16 mouse cellular contexts compared by ENCODE assay signal in the genomic region with DNA sequence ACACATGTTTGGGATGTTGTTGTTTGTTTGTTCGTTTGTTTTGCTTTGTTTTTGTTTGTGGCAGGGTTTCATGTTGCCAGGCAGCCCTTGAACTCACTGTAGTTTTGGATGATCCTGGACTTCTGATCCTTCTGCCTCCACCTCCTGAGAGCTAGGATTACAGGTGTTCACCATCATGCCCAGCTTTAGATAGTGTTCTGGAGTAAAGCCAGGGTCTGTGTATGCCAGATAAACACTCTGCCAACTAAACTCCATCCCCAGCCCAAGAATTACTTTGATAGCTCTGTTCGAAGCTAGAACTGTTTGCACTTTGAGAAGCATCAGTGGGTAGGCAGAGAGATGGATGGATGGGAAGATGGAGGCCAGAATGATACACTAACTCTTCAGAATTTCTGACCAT.
A peak's percentile ranks its signal among the peaks of the same experiment; 100 is the strongest.
DNase-seq lines count a peak whose midpoint lies in the region; ATAC-seq lines count a peak whose summit lies in the region.
"Had no signal": no experiment of that assay in that cellular context is flagged by ENCODE, and none has a peak within 500 bp of the region (broad histone marks: within the 10 kb centered on the region; RNA-seq: fewer than 3 reads in every experiment).

No protein-coding gene starts in this region.

- no peak for ATAC-seq in heart, embryonic 13.5 days (ENCODE audit: extremely low read depth, insufficient number of reproducible peaks, low FRiP score, low TSS enrichment)
- peak; percentile 20; the same call in 1 of the 2 replicates for ATAC-seq in hindbrain, embryonic 16.5 days
- no peak for ATAC-seq in hindbrain, embryonic 11.5 days (ENCODE audit: low FRiP score)
- ATAC-seq in neural tube, embryonic 13.5 days (ENCODE audit: low read depth): no peak
- ATAC-seq in megakaryocyte progenitor cell, adult 5-6 weeks (replicated peaks; ENCODE audit: poor library complexity): peak; percentile 11; the same call in 1 of the 2 replicates
- ATAC-seq: intestine, postnatal 0 days; midbrain, embryonic 15.5 days had no signal

- no peak for DNase-seq in heart, postnatal 14 days
- no peak for DNase-seq in hindbrain, embryonic 11.5 days (ENCODE audit: low spot score)
- DNase-seq in neural tube, embryonic 10.5 days (ENCODE audit: extremely low spot score, low spot score): no peak
- DNase-seq in testis, postnatal 10 days (ENCODE audit: low spot score): no peak
- DNase-seq: B cell, adult 2 months; cerebellum, adult 9-10 months; embryo, embryonic 11 days; lung, adult 2 months had no signal

- peak overlapping the region; percentile 39; the same call in 1 of the 2 replicates for H3K27ac ChIP-seq in heart, embryonic 13.5 days (replicated peaks)
- no peak overlapping the region for H3K27ac ChIP-seq in hindbrain, embryonic 16.5 days (ENCODE audit: low read depth, low read length)
- no peak overlapping the region for H3K27ac ChIP-seq in hindbrain, embryonic 11.5 days (ENCODE audit: low read depth, low read length)
- H3K27ac ChIP-seq in neural tube, embryonic 13.5 days (replicated peaks): peak overlapping the region; percentile 38
- H3K27ac ChIP-seq: embryonic facial prominence, embryonic 12.5 days; liver, embryonic 14.5 days; midbrain, embryonic 15.5 days had no signal

- no peak overlapping the region for H3K4me3 ChIP-seq in heart, embryonic 13.5 days
- no peak overlapping the region for H3K4me3 ChIP-seq in hindbrain, embryonic 16.5 days (ENCODE audit: low read length)
- no peak overlapping the region for H3K4me3 ChIP-seq in hindbrain, embryonic 11.5 days (ENCODE audit: low read depth, low read length)
- no peak overlapping the region for H3K4me3 ChIP-seq in neural tube, embryonic 13.5 days
- H3K4me3 ChIP-seq: embryonic facial prominence, embryonic 12.5 days; midbrain, embryonic 15.5 days had no signal

- 27% methylated on average over 2 of the region's 2 CpGs for WGBS in heart, embryonic 13.5 days
- 69% methylated on average over 2 of the region's 2 CpGs for WGBS in hindbrain, embryonic 16.5 days
- 80% methylated on average over 2 of the region's 2 CpGs for WGBS in hindbrain, embryonic 11.5 days
- 77% methylated on average over 2 of the region's 2 CpGs for WGBS in neural tube, embryonic 13.5 days

- peaks cover 19% of the 10 kb centered on the region for H3K4me1 ChIP-seq in heart, embryonic 13.5 days
- no peaks in the 10 kb centered on the region for H3K4me1 ChIP-seq in hindbrain, embryonic 16.5 days (ENCODE audit: control insufficient read depth, insufficient read depth, low read depth, low read length)
- no peaks in the 10 kb centered on the region for H3K4me1 ChIP-seq in hindbrain, embryonic 11.5 days (replicated peaks; ENCODE audit: control insufficient read depth, insufficient read depth, low read length)
- H3K4me1 ChIP-seq in neural tube, embryonic 13.5 days (replicated peaks): peaks cover 8% of the 10 kb centered on the region
- H3K4me1 ChIP-seq: embryonic facial prominence, embryonic 12.5 days; midbrain, embryonic 15.5 days had no signal

- H3K4me2 ChIP-seq in heart, embryonic 13.5 days: 0 out of 2 replicates have a peak overlapping the region, but pooled peaks have one; percentile 11
- no peak overlapping the region for H3K4me2 ChIP-seq in hindbrain, embryonic 16.5 days (ENCODE audit: low read length)
- no peak overlapping the region for H3K4me2 ChIP-seq in hindbrain, embryonic 11.5 days (replicated peaks; ENCODE audit: low read depth, low read length)
- no peak overlapping the region for H3K4me2 ChIP-seq in neural tube, embryonic 13.5 days
- H3K4me2 ChIP-seq: embryonic facial prominence, embryonic 12.5 days; midbrain, embryonic 15.5 days had no signal

- H3K36me3 ChIP-seq in heart, embryonic 13.5 days: no peaks in the 10 kb centered on the region
- no peaks in the 10 kb centered on the region for H3K36me3 ChIP-seq in hindbrain, embryonic 16.5 days (ENCODE audit: control insufficient read depth, insufficient read depth, low read length)
- H3K36me3 ChIP-seq in hindbrain, embryonic 11.5 days (ENCODE audit: control insufficient read depth, insufficient read depth, low read length): no peaks in the 10 kb centered on the region
- no peaks in the 10 kb centered on the region for H3K36me3 ChIP-seq in neural tube, embryonic 13.5 days
- H3K36me3 ChIP-seq: embryonic facial prominence, embryonic 12.5 days; midbrain, embryonic 15.5 days had no signal

- H3K9me3 ChIP-seq in heart, embryonic 13.5 days: no peaks in the 10 kb centered on the region
- H3K9me3 ChIP-seq in hindbrain, embryonic 16.5 days (ENCODE audit: control insufficient read depth, low read length): no peaks in the 10 kb centered on the region
- H3K9me3 ChIP-seq in hindbrain, embryonic 11.5 days (ENCODE audit: control insufficient read depth, low read length): no peaks in the 10 kb centered on the region
- H3K9me3 ChIP-seq in neural tube, embryonic 13.5 days: no peaks in the 10 kb centered on the region
- H3K9me3 ChIP-seq: embryonic facial prominence, embryonic 12.5 days; midbrain, embryonic 15.5 days had no signal

- H3K9ac ChIP-seq in heart, embryonic 13.5 days: no peak overlapping the region
- no peak overlapping the region for H3K9ac ChIP-seq in hindbrain, embryonic 16.5 days (ENCODE audit: low read depth, low read length)
- no peak overlapping the region for H3K9ac ChIP-seq in hindbrain, embryonic 11.5 days (ENCODE audit: low read depth, low read length)
- H3K9ac ChIP-seq in neural tube, embryonic 13.5 days: no peak overlapping the region
- H3K9ac ChIP-seq: embryonic facial prominence, embryonic 12.5 days; liver, embryonic 14.5 days; midbrain, embryonic 15.5 days had no signal

- H3K27me3 ChIP-seq in heart, embryonic 13.5 days (replicated peaks): no peaks in the 10 kb centered on the region
- no peaks in the 10 kb centered on the region for H3K27me3 ChIP-seq in hindbrain, embryonic 16.5 days (replicated peaks; ENCODE audit: control insufficient read depth, insufficient read depth, low read length)
- H3K27me3 ChIP-seq in hindbrain, embryonic 11.5 days (ENCODE audit: control insufficient read depth, insufficient read depth, low read length): no peaks in the 10 kb centered on the region
- no peaks in the 10 kb centered on the region for H3K27me3 ChIP-seq in neural tube, embryonic 13.5 days
- H3K27me3 ChIP-seq: embryonic facial prominence, embryonic 12.5 days; midbrain, embryonic 15.5 days had no signal

- intact Hi-C loops in heart, postnatal 14 days (cut with DNase I): no loop called here

Comparison
In these comparisons a context has a peak if more than half of its experiments do, and no peak if none do; other contexts are left out.
1. ATAC-seq: peak in hindbrain, embryonic 16.5 days (single experiment) and megakaryocyte progenitor cell, adult 5-6 weeks (single experiment); none in heart, embryonic 13.5 days (single experiment), hindbrain, embryonic 11.5 days (single experiment) and neural tube, embryonic 13.5 days (single experiment).
2. H3K27ac ChIP-seq: peak in heart, embryonic 13.5 days (single experiment) and neural tube, embryonic 13.5 days (single experiment); none in hindbrain, embryonic 16.5 days (single experiment) and hindbrain, embryonic 11.5 days (single experiment).